9 mouse cellular contexts compared by ENCODE assay signal in genomic region chr16:30120330-30121265, GRCm38 (mm10). TPM values are rescaled to one million over a fixed set of nuclear protein-coding genes. Genes with fewer than 3 reads are reported as not detected.
DNase-seq lines count a peak whose midpoint lies in the region; ATAC-seq lines count a peak whose summit lies in the region.
"Had no signal": no experiment of that assay in that cellular context is flagged by ENCODE, and none has a peak within 500 bp of the region (broad histone marks: within the 10 kb centered on the region; RNA-seq: fewer than 3 reads in every experiment).

No protein-coding gene starts in this region.

- H3K36me3 ChIP-seq in heart, embryonic 15.5 days, result no peaks in the 10 kb centered on the region
- H3K36me3 ChIP-seq in hindbrain, embryonic 12.5 days, result no peaks in the 10 kb centered on the region
- H3K36me3 ChIP-seq in midbrain, embryonic 16.5 days (ENCODE audit: control insufficient read depth, insufficient read depth, low read length), result no peaks in the 10 kb centered on the region

- intact Hi-C loops in gastrocnemius, postnatal 36 days (cut with DNase I), result no loop called here

- no peak overlapping the region for H3K27ac ChIP-seq in heart, embryonic 15.5 days
- no peak overlapping the region for H3K27ac ChIP-seq in hindbrain, embryonic 12.5 days
- H3K27ac ChIP-seq in midbrain, embryonic 16.5 days (ENCODE audit: low read length), result no peak overlapping the region

- no peak for DNase-seq in heart, adult 8-10 months (ENCODE audit: low spot score)
- peak; percentile 76 for DNase-seq in embryo, embryonic 10 days (ENCODE audit: low spot score)
- DNase-seq in right cerebral cortex, postnatal 4 days, result no peak
- no peak for DNase-seq in gastrocnemius, postnatal 36 days
- DNase-seq in layer of hippocampus, adult 11-12 months (ENCODE audit: low spot score), result no peak

- ATAC-seq in heart, embryonic 15.5 days (replicated peaks; ENCODE audit: insufficient number of reproducible peaks, insufficient read depth, low FRiP score, low read depth), result no peak
- ATAC-seq in hindbrain, embryonic 12.5 days (ENCODE audit: low FRiP score), result peak; percentile 52; the same call in 1 of the 2 replicates
- ATAC-seq in midbrain, embryonic 16.5 days, result peak; percentile 54; the same call in 1 of the 2 replicates

- peaks cover 13% of the 10 kb centered on the region for H3K4me1 ChIP-seq in heart, embryonic 15.5 days (replicated peaks)
- H3K4me1 ChIP-seq in hindbrain, embryonic 12.5 days, result peaks cover 30% of the 10 kb centered on the region
- H3K4me1 ChIP-seq in midbrain, embryonic 16.5 days (ENCODE audit: control insufficient read depth, insufficient read depth, low read length), result peaks cover 12% of the 10 kb centered on the region

- no peaks in the 10 kb centered on the region for H3K9me3 ChIP-seq in heart, embryonic 15.5 days (replicated peaks)
- no peaks in the 10 kb centered on the region for H3K9me3 ChIP-seq in hindbrain, embryonic 12.5 days (replicated peaks)
- H3K9me3 ChIP-seq in midbrain, embryonic 16.5 days (replicated peaks; ENCODE audit: control insufficient read depth, low read length, poor library complexity, severe bottlenecking), result no peaks in the 10 kb centered on the region

- H3K27me3 ChIP-seq in heart, embryonic 15.5 days, result peaks cover 36% of the 10 kb centered on the region
- H3K27me3 ChIP-seq in hindbrain, embryonic 12.5 days, result peaks cover 89% of the 10 kb centered on the region
- H3K27me3 ChIP-seq in midbrain, embryonic 16.5 days (ENCODE audit: control insufficient read depth, insufficient read depth, low read depth, low read length), result peaks cover 28% of the 10 kb centered on the region

- peak overlapping the region; percentile 18; the same call in 1 of the 2 replicates for H3K9ac ChIP-seq in heart, embryonic 15.5 days
- no peak overlapping the region; the same call in 1 of the 2 replicates for H3K9ac ChIP-seq in hindbrain, embryonic 12.5 days
- H3K9ac ChIP-seq in midbrain, embryonic 16.5 days (ENCODE audit: low read depth, low read length), result peak overlapping the region; percentile 12; the same call in 1 of the 2 replicates

- peak overlapping the region; percentile 56 for H3K4me2 ChIP-seq in heart, embryonic 15.5 days
- peak overlapping the region; percentile 42 for H3K4me2 ChIP-seq in hindbrain, embryonic 12.5 days (replicated peaks)
- peak overlapping the region; percentile 44 for H3K4me2 ChIP-seq in midbrain, embryonic 16.5 days (ENCODE audit: low read length)

- WGBS in heart, embryonic 15.5 days, result 23% methylated on average over 30 of the region's 30 CpGs
- WGBS in hindbrain, embryonic 12.5 days, result 2% methylated on average over 30 of the region's 30 CpGs
- WGBS in midbrain, embryonic 16.5 days, result 3% methylated on average over 30 of the region's 30 CpGs

- H3K4me3 ChIP-seq in heart, embryonic 15.5 days, result peak overlapping the region; percentile 29
- 0 out of 2 replicates have a peak overlapping the region, but pooled peaks have one; percentile 10 for H3K4me3 ChIP-seq in hindbrain, embryonic 12.5 days
- H3K4me3 ChIP-seq in midbrain, embryonic 16.5 days (ENCODE audit: low read depth, low read length), result no peak overlapping the region
- H3K4me3 ChIP-seq: myocyte had no signal

RNA-seq across cellular contexts. Expression of gene Hes1, which starts 56.4 kb away (rescaled TPM):
- polyA plus RNA-seq in heart, embryonic 15.5 days (2015; fragmentation: Nextera tagmentation; extraction: Ambion mirVana), result 23.2 and 29.0 TPM in 2 replicates
- total RNA-seq in heart, adult 8-10 months (2022), result 10 to 100 TPM; 17.9 to 29.6 (median 23.7) TPM
- 39.5 and 40.3 TPM in 2 replicates for polyA plus RNA-seq in hindbrain, embryonic 12.5 days (2016; fragmentation: Nextera tagmentation; extraction: Ambion mirVana)
- polyA plus RNA-seq in midbrain, embryonic 16.5 days (2015; fragmentation: Nextera tagmentation; extraction: Ambion mirVana), result 7.6 and 9.4 TPM in 2 replicates
- 10 to 100 TPM; 11.4 to 12.3 TPM for total RNA-seq in gastrocnemius, postnatal 36 days (2021)
